Mouse (Mus musculus) stomach, postnatal 0 days (tissue): Measurements from ENCODE around the gene 6430550D23Rik. TPM values are rescaled to one million over a fixed set of nuclear protein-coding genes. Genes with fewer than 3 reads are reported as not detected.
"Not testable (repeated sequence)": the region's sequence is repeated elsewhere in the genome, so short reads cannot be mapped to it uniquely, and the experiment has no call there.

ENCODE experiments used
- ATAC-seq: fragments of 200-750 bp; cut with Nextera tagmentation; 2 replicates; pipeline ENCODE4 v1.8.0; 2017; ENCODE audit not compliant: low FRiP score, low TSS enrichment
- DNase-seq: peaks from one replicate; pipeline ENCODE4 v3.0.0-alpha.2; 2016; ENCODE audit warnings: low spot score
- H3K27ac ChIP-seq: fragments of 300-500 bp; sonication (generic); replicated peaks from 2 replicates; pipeline ENCODE4 v1.5.1; 2014; ENCODE audit warnings: mild to moderate bottlenecking, control low read depth
- H3K27me3 ChIP-seq: fragments of 300-500 bp; sonication (generic); 2 replicates; pipeline ENCODE4 v1.6.1; 2014; ENCODE audit warnings: low read length; ENCODE audit not compliant: control insufficient read depth, insufficient read depth
- H3K36me3 ChIP-seq: fragments of 300-500 bp; sonication (generic); 2 replicates; pipeline ENCODE4 v1.6.1; 2014; ENCODE audit warnings: low read length, mixed read lengths; ENCODE audit not compliant: control insufficient read depth, insufficient read depth
- H3K4me1 ChIP-seq: fragments of 300-500 bp; sonication (generic); replicated peaks from 2 replicates; pipeline ENCODE4 v1.6.1; 2014; ENCODE audit warnings: antibody characterized with exemption; ENCODE audit not compliant: control insufficient read depth, insufficient read depth
- H3K4me2 ChIP-seq: fragments of 300-500 bp; sonication (generic); replicated peaks from 2 replicates; pipeline ENCODE4 v1.6.1; 2014; ENCODE audit warnings: low read depth, mild to moderate bottlenecking, control low read depth, moderate library complexity
- H3K4me3 ChIP-seq: fragments of 300-500 bp; sonication (generic); 2 replicates; pipeline ENCODE4 v1.5.1; 2014; ENCODE audit warnings: low read depth, low read length, control low read depth
- H3K9ac ChIP-seq: fragments of 300-500 bp; sonication (generic); 2 replicates; pipeline ENCODE4 v1.6.1; 2014; ENCODE audit warnings: mild to moderate bottlenecking, low read length, control low read depth, mixed read lengths
- H3K9me3 ChIP-seq: fragments of 300-500 bp; sonication (generic); 2 replicates; pipeline ENCODE4 v1.6.1; 2016; ENCODE audit warnings: low read length; ENCODE audit not compliant: control insufficient read depth
- CTCF ChIP-seq: IDR thresholded peaks from 2 replicates; pipeline ENCODE4 v1.5.1; 2016; ENCODE audit warnings: antibody characterized with exemption, low read depth, mild to moderate bottlenecking, moderate library complexity
- EP300 ChIP-seq: optimal IDR thresholded peaks from 2 replicates; pipeline ENCODE3; 2016; ENCODE audit warnings: antibody characterized with exemption
- WGBS: fragments of 180-500 bp; shearing (Covaris S2); extraction: QIAGEN DNeasy Blood & Tissue Kit; methylation state at CpG from one replicate; pipeline ENCODE4 v1.1.7; 2014; 5-methylcytosine and 5-hydroxymethylcytosine counted together
- polyA plus RNA-seq: library from polyadenylated mRNA; unstranded; fragments of >200 nt; fragmentation: Nextera tagmentation; extraction: Ambion mirVana; gene quantifications from 2 replicates; pipeline ENCODE4 v1.2.1, GENCODE M21; 2015

6430550D23Rik gene
- polyA plus RNA-seq, 1 experiment from 2014 or later, result 0.65 TPM

GRCm38 (mm10) chr2:155928711-155929345, 78.9 kb downstream of the 6430550D23Rik start:
- peak overlapping the region; percentile 65 for H3K4me3 ChIP-seq
- H3K4me1 ChIP-seq, result peaks cover 5% of the 10 kb centered on the region; the same call in 1 of the 2 replicates
- ATAC-seq (no peak), DNase-seq (no peak)
- WGBS, result 70% methylated on average over 7 of the region's 7 CpGs
- H3K9me3 ChIP-seq, result no peaks in the 10 kb centered on the region
- no peaks in the 10 kb centered on the region for H3K36me3 ChIP-seq
- H3K4me2 ChIP-seq, result peak overlapping the region; percentile 75
- TF ChIP-seq CTCF (no peak), EP300 (no peak)
- H3K9ac ChIP-seq, result no peak overlapping the region; the same call in 1 of the 2 replicates
- peak overlapping the region; percentile 90; the same call in 1 of the 2 replicates for H3K27ac ChIP-seq
- no peaks in the 10 kb centered on the region for H3K27me3 ChIP-seq

- H3K9me3 ChIP-seq, H3K4me2 ChIP-seq, DNase-seq, H3K4me3 ChIP-seq, H3K27ac ChIP-seq, H3K36me3 ChIP-seq, H3K9ac ChIP-seq, H3K4me1 ChIP-seq, H3K27me3 ChIP-seq, ATAC-seq: not testable (repeated sequence)
- WGBS, result 86% methylated on average over 6 of the region's 6 CpGs
These were observed 82.6 kb downstream of the 6430550D23Rik start for GRCm38 (mm10) chr2:155925213-155925612.

Other genes with a start within 250 kb of the 6430550D23Rik start
- gene Mmp24, start 232.6 kb downstream of the 6430550D23Rik start, polyA plus RNA-seq, result 0.21 and 0.23 TPM in 2 replicates
- gene BC029722, start 188.6 kb downstream of the 6430550D23Rik start, polyA plus RNA-seq, result 26.8 and 29.8 TPM in 2 replicates
- 310 and 318 TPM in 2 replicates for gene Eif6, start 181.1 kb downstream of the 6430550D23Rik start, polyA plus RNA-seq
- gene Fam83c, start 173.1 kb downstream of the 6430550D23Rik start, polyA plus RNA-seq, result 2.7 and 4.4 TPM in 2 replicates
- gene Uqcc1, start 77.7 kb downstream of the 6430550D23Rik start, polyA plus RNA-seq, result 41.9 and 46.4 TPM in 2 replicates
- gene Gm15557, start 67.2 kb downstream of the 6430550D23Rik start, polyA plus RNA-seq, result not detected in 2 replicates
- gene Gdf5, start 62.6 kb downstream of the 6430550D23Rik start, polyA plus RNA-seq, result 1.6 and 1.8 TPM in 2 replicates
- gene Cep250, start 51.5 kb downstream of the 6430550D23Rik start, polyA plus RNA-seq, result 4.0 and 4.6 TPM in 2 replicates
- 138 and 144 TPM in 2 replicates for gene Ergic3, start 68 bp upstream of the 6430550D23Rik start, polyA plus RNA-seq
- gene Fer1l4, start 45.0 kb upstream of the 6430550D23Rik start, polyA plus RNA-seq, result 10.1 and 11.7 TPM in 2 replicates
- 2.7 and 3.0 TPM in 2 replicates for gene Spag4, start 57.2 kb upstream of the 6430550D23Rik start, polyA plus RNA-seq
- gene Cpne1, start 104.0 kb upstream of the 6430550D23Rik start, polyA plus RNA-seq, result 24.7 and 27.2 TPM in 2 replicates
- gene Rbm12, start 104.0 kb upstream of the 6430550D23Rik start, polyA plus RNA-seq, result 8.0 and 8.8 TPM in 2 replicates
- gene Gm28036, start 119.1 kb upstream of the 6430550D23Rik start, polyA plus RNA-seq, result 4.3 and 5.1 TPM in 2 replicates
- 378 and 415 TPM in 2 replicates for gene Romo1, start 136.1 kb upstream of the 6430550D23Rik start, polyA plus RNA-seq
- 40.3 and 43.5 TPM in 2 replicates for gene Nfs1, start 136.2 kb upstream of the 6430550D23Rik start, polyA plus RNA-seq
- 335 and 349 TPM in 2 replicates for gene Rbm39, start 172.3 kb upstream of the 6430550D23Rik start, polyA plus RNA-seq
- 28.4 and 29.3 TPM in 2 replicates for gene Phf20, start 188.5 kb upstream of the 6430550D23Rik start, polyA plus RNA-seq